22 mouse cellular contexts compared by ENCODE assay signal in the genomic region with DNA sequence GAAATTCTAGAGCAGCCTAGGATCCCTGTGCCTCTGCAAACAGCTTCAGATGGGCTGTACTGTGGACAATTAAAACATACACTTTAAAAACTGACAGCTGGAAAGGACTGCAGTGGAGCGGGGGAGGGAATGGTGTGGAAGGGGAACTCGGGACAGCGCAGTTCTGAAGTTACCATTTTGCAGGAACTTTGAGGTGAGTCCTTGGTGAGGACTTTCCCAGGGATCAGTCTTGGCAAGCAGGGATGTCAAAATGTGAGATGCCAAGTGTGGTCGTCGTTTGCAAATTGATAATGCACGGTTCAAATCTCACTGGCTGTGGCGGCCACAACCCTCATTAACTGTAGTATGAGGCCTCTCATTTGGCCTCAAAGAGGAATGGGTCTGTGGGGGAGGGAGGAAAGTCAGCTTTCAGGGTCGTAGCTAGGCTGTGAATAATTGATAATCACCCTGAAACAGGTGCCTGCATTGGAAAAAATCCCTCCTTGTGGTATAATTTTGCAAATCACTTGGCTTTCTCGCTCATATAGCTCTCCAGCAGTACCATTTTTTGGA. TPM values are rescaled to one million over a fixed set of nuclear protein-coding genes. Genes with fewer than 3 reads are reported as not detected.
A peak's percentile ranks its signal among the peaks of the same experiment; 100 is the strongest.
DNase-seq lines count a peak whose midpoint lies in the region; ATAC-seq and TF ChIP-seq lines count a peak whose summit lies in the region.
"Had no signal": no experiment of that assay in that cellular context is flagged by ENCODE, and none has a peak within 500 bp of the region (broad histone marks: within the 10 kb centered on the region; RNA-seq: fewer than 3 reads in every experiment).

No protein-coding gene starts in this region.

- no peak for TF ChIP-seq POLR2A in limb, embryonic 14.5 days (IDR thresholded peaks at IDR 0.05; ENCODE audit: borderline replicate concordance, extremely low read depth, insufficient read depth, insufficient read length)

- H3K4me2 ChIP-seq in limb, embryonic 11.5 days (ENCODE audit: low read depth, severe bottlenecking), result no peak overlapping the region
- H3K4me2 ChIP-seq in midbrain, embryonic 14.5 days (ENCODE audit: low read length), result no peak overlapping the region
- H3K4me2 ChIP-seq in midbrain, embryonic 15.5 days, result no peak overlapping the region
- no peak overlapping the region for H3K4me2 ChIP-seq in limb, embryonic 14.5 days (replicated peaks; ENCODE audit: low read depth, low read length, severe bottlenecking)
- H3K4me2 ChIP-seq: embryonic facial prominence, embryonic 13.5 days; forebrain, embryonic 15.5 days; heart, embryonic 12.5 days; hindbrain, embryonic 15.5 days had no signal

- H3K27ac ChIP-seq in limb, embryonic 11.5 days (replicated peaks; ENCODE audit: low read depth, low read length), result no peak overlapping the region
- H3K27ac ChIP-seq in limb, embryonic 10.5 days, result no peak overlapping the region
- no peak overlapping the region for H3K27ac ChIP-seq in midbrain, embryonic 14.5 days (replicated peaks; ENCODE audit: low read depth, low read length)
- H3K27ac ChIP-seq in midbrain, embryonic 15.5 days, result no peak overlapping the region
- H3K27ac ChIP-seq in embryonic facial prominence, embryonic 10.5 days (replicated peaks), result no peak overlapping the region
- no peak overlapping the region for H3K27ac ChIP-seq in limb, embryonic 14.5 days (replicated peaks; ENCODE audit: low read depth, low read length)
- H3K27ac ChIP-seq: embryonic facial prominence, embryonic 13.5 days; forebrain, embryonic 15.5 days; heart, adult 2 months; hindbrain, embryonic 15.5 days had no signal

- 6% methylated on average over 9 of the region's 9 CpGs for WGBS in limb, embryonic 11.5 days
- WGBS in limb, embryonic 10.5 days, result 6% methylated on average over 9 of the region's 9 CpGs
- 10% methylated on average over 9 of the region's 9 CpGs for WGBS in midbrain, embryonic 14.5 days
- 12% methylated on average over 9 of the region's 9 CpGs for WGBS in midbrain, embryonic 15.5 days
- WGBS in embryonic facial prominence, embryonic 10.5 days, result 6% methylated on average over 9 of the region's 9 CpGs
- WGBS in limb, embryonic 14.5 days, result 4% methylated on average over 9 of the region's 9 CpGs

- peaks cover 35% of the 10 kb centered on the region for H3K27me3 ChIP-seq in limb, embryonic 11.5 days (ENCODE audit: control insufficient read depth, insufficient read depth, low read length)
- peaks cover 82% of the 10 kb centered on the region for H3K27me3 ChIP-seq in limb, embryonic 10.5 days (ENCODE audit: low read depth, poor library complexity, severe bottlenecking)
- peaks cover 76% of the 10 kb centered on the region for H3K27me3 ChIP-seq in midbrain, embryonic 14.5 days (ENCODE audit: control insufficient read depth, insufficient read depth, low read length)
- H3K27me3 ChIP-seq in midbrain, embryonic 15.5 days (replicated peaks), result peaks cover 70% of the 10 kb centered on the region
- peaks cover 96% of the 10 kb centered on the region for H3K27me3 ChIP-seq in embryonic facial prominence, embryonic 10.5 days (replicated peaks; ENCODE audit: low read depth, poor library complexity, severe bottlenecking)
- peaks cover 35% of the 10 kb centered on the region for H3K27me3 ChIP-seq in limb, embryonic 14.5 days (ENCODE audit: control insufficient read depth, insufficient read depth, low read length)
- H3K27me3 ChIP-seq: CH12.LX had no signal

- no peaks in the 10 kb centered on the region for H3K36me3 ChIP-seq in limb, embryonic 11.5 days (ENCODE audit: control insufficient read depth, insufficient read depth, low read length)
- H3K36me3 ChIP-seq in limb, embryonic 10.5 days, result no peaks in the 10 kb centered on the region
- H3K36me3 ChIP-seq in midbrain, embryonic 14.5 days (ENCODE audit: control insufficient read depth, insufficient read depth, low read length), result no peaks in the 10 kb centered on the region
- no peaks in the 10 kb centered on the region for H3K36me3 ChIP-seq in midbrain, embryonic 15.5 days (replicated peaks)
- H3K36me3 ChIP-seq in embryonic facial prominence, embryonic 10.5 days (replicated peaks), result no peaks in the 10 kb centered on the region
- H3K36me3 ChIP-seq in limb, embryonic 14.5 days (ENCODE audit: control insufficient read depth, insufficient read depth, low read length), result no peaks in the 10 kb centered on the region
- H3K36me3 ChIP-seq: embryonic facial prominence, embryonic 13.5 days; forebrain, embryonic 15.5 days; heart, embryonic 12.5 days; hindbrain, embryonic 15.5 days had no signal

- 0 out of 2 replicates have a peak, but pooled peaks have one; percentile 21 for ATAC-seq in limb, embryonic 11.5 days (ENCODE audit: insufficient number of reproducible peaks, low FRiP score, low TSS enrichment, low read depth)
- 0 out of 2 replicates have a peak, but pooled peaks have one; percentile 43 for ATAC-seq in midbrain, embryonic 14.5 days (ENCODE audit: low FRiP score, low TSS enrichment)
- ATAC-seq in midbrain, embryonic 15.5 days (replicated peaks), result no peak
- ATAC-seq in limb, embryonic 14.5 days (ENCODE audit: low FRiP score, low read depth), result peak; percentile 83
- ATAC-seq: forebrain, embryonic 15.5 days had no signal

- no peak for DNase-seq in limb, embryonic 11.5 days (ENCODE audit: low spot score)
- DNase-seq in limb, embryonic 10.5 days (ENCODE audit: low spot score), result no peak
- DNase-seq in midbrain, embryonic 14.5 days, result no peak
- peak; percentile 30 for DNase-seq in embryonic facial prominence, embryonic 10.5 days (ENCODE audit: low spot score)
- peak; percentile 36 for DNase-seq in limb, embryonic 14.5 days (ENCODE audit: low spot score)
- no peak for DNase-seq in kidney, adult 11 months
- no peak for DNase-seq in left cerebral cortex, adult 11 months (ENCODE audit: low spot score)
- DNase-seq: adrenal gland, adult 2 months; adrenal gland, postnatal 25 days; cerebellum, adult 8-10 months; cerebellum, postnatal 14 days; gastrocnemius, postnatal 14 days; heart, adult 2 months; heart, postnatal 36 days had no signal

- no peak overlapping the region for H3K9ac ChIP-seq in limb, embryonic 11.5 days (ENCODE audit: low read length)
- no peak overlapping the region for H3K9ac ChIP-seq in midbrain, embryonic 14.5 days (replicated peaks; ENCODE audit: low read length)
- no peak overlapping the region for H3K9ac ChIP-seq in midbrain, embryonic 15.5 days
- H3K9ac ChIP-seq in limb, embryonic 14.5 days (ENCODE audit: low read depth, low read length, severe bottlenecking), result no peak overlapping the region
- H3K9ac ChIP-seq: embryonic facial prominence, embryonic 13.5 days; forebrain, embryonic 15.5 days; heart, embryonic 12.5 days; hindbrain, embryonic 15.5 days had no signal

- H3K4me1 ChIP-seq in limb, embryonic 11.5 days (ENCODE audit: control insufficient read depth, insufficient read depth, low read length), result peaks cover 5% of the 10 kb centered on the region; the same call in 1 of the 2 replicates
- peaks cover 9% of the 10 kb centered on the region for H3K4me1 ChIP-seq in limb, embryonic 10.5 days
- H3K4me1 ChIP-seq in midbrain, embryonic 14.5 days (ENCODE audit: control insufficient read depth, insufficient read depth, low read length), result peaks cover 8% of the 10 kb centered on the region; the same call in 1 of the 2 replicates
- peaks cover 11% of the 10 kb centered on the region for H3K4me1 ChIP-seq in midbrain, embryonic 15.5 days
- peaks cover 19% of the 10 kb centered on the region for H3K4me1 ChIP-seq in embryonic facial prominence, embryonic 10.5 days
- no peaks in the 10 kb centered on the region for H3K4me1 ChIP-seq in limb, embryonic 14.5 days (ENCODE audit: control insufficient read depth, insufficient read depth, low read length)
- H3K4me1 ChIP-seq: hindbrain, embryonic 15.5 days had no signal

- H3K4me3 ChIP-seq in limb, embryonic 11.5 days (ENCODE audit: low read depth, low read length), result no peak overlapping the region
- no peak overlapping the region for H3K4me3 ChIP-seq in limb, embryonic 10.5 days
- no peak overlapping the region for H3K4me3 ChIP-seq in midbrain, embryonic 14.5 days (replicated peaks; ENCODE audit: low read depth, low read length)
- H3K4me3 ChIP-seq in midbrain, embryonic 15.5 days, result no peak overlapping the region
- no peak overlapping the region for H3K4me3 ChIP-seq in embryonic facial prominence, embryonic 10.5 days
- no peak overlapping the region for H3K4me3 ChIP-seq in limb, embryonic 14.5 days (replicated peaks; ENCODE audit: low read length)
- H3K4me3 ChIP-seq: embryonic facial prominence, embryonic 13.5 days; forebrain, embryonic 15.5 days; heart, adult 2 months; heart, embryonic 12.5 days; hindbrain, embryonic 15.5 days had no signal

- no peaks in the 10 kb centered on the region for H3K9me3 ChIP-seq in limb, embryonic 11.5 days (ENCODE audit: control insufficient read depth, low read length)
- no peaks in the 10 kb centered on the region for H3K9me3 ChIP-seq in limb, embryonic 10.5 days (replicated peaks)
- H3K9me3 ChIP-seq in midbrain, embryonic 14.5 days (ENCODE audit: control insufficient read depth, low read length), result no peaks in the 10 kb centered on the region
- H3K9me3 ChIP-seq in midbrain, embryonic 15.5 days, result no peaks in the 10 kb centered on the region
- H3K9me3 ChIP-seq in embryonic facial prominence, embryonic 10.5 days, result no peaks in the 10 kb centered on the region
- no peaks in the 10 kb centered on the region for H3K9me3 ChIP-seq in limb, embryonic 14.5 days (ENCODE audit: control insufficient read depth, low read length)
- H3K9me3 ChIP-seq: embryonic facial prominence, embryonic 13.5 days; forebrain, embryonic 15.5 days; heart, embryonic 12.5 days; hindbrain, embryonic 15.5 days had no signal

RNA-seq across cellular contexts. Expression of a gene that starts 42.3 kb away (rescaled TPM):
- not detected in 2 replicates for polyA plus RNA-seq in limb, embryonic 11.5 days (2014; fragmentation: Nextera tagmentation; extraction: Ambion mirVana)
- not detected in 2 replicates for polyA plus RNA-seq in limb, embryonic 10.5 days (2016; fragmentation: Nextera tagmentation; extraction: Ambion mirVana)
- polyA plus RNA-seq in midbrain, embryonic 14.5 days (2014; fragmentation: Nextera tagmentation; extraction: Ambion mirVana), result 14.0 and 52.8 TPM in 2 replicates
- 23.2 and 31.7 TPM in 2 replicates for polyA plus RNA-seq in midbrain, embryonic 15.5 days (2015; fragmentation: Nextera tagmentation; extraction: Ambion mirVana)
- 5.1 and 22.0 TPM in 2 replicates for polyA plus RNA-seq in embryonic facial prominence, embryonic 10.5 days (2016; fragmentation: Nextera tagmentation; extraction: Ambion mirVana)
- polyA plus RNA-seq in limb, embryonic 14.5 days (2012; rRNA removed), result 3.4 and 4.0 TPM in 2 replicates
- 2.2 and 4.3 TPM in 2 replicates for polyA plus RNA-seq in limb, embryonic 14.5 days (2014; fragmentation: Nextera tagmentation; extraction: Ambion mirVana)
- polyA plus RNA-seq: adrenal gland, adult 2 months; gonadal fat pad, adult 2 months; heart, adult 2 months; heart, embryonic 16.5 days had no signal

Comparison
In these comparisons a context has a peak if more than half of its experiments do, and no peak if none do; other contexts are left out.
1. DNase-seq: peak in embryonic facial prominence, embryonic 10.5 days (single experiment) and limb, embryonic 14.5 days (single experiment); none in limb, embryonic 11.5 days (single experiment), limb, embryonic 10.5 days (single experiment), midbrain, embryonic 14.5 days (single experiment), kidney, adult 11 months (single experiment) and left cerebral cortex, adult 11 months (single experiment).